Mouse (Mus musculus) stomach, embryonic 14.5 days (tissue): ENCODE data around the gene 5430403G16Rik. TPM values are rescaled to one million over a fixed set of nuclear protein-coding genes. Genes with fewer than 3 reads are reported as not detected.
A peak's percentile ranks its signal among the peaks of the same experiment; 100 is the strongest.
"Not testable (repeated sequence)": the region's sequence is repeated elsewhere in the genome, so short reads cannot be mapped to it uniquely, and the experiment has no call there.

ENCODE experiments used
- ATAC-seq: fragments of 200-750 bp; cut with Nextera tagmentation; 2 replicates; pipeline ENCODE4 v1.8.0; 2017; ENCODE audit warnings: low read depth, moderate TSS enrichment; ENCODE audit not compliant: insufficient number of reproducible peaks, insufficient read depth, low FRiP score
- H3K27ac ChIP-seq: fragments of 300-500 bp; sonication (generic); 2 replicates; pipeline ENCODE4 v1.5.1; 2014; ENCODE audit warnings: mild to moderate bottlenecking, low read length, moderate library complexity, mixed read lengths
- H3K27me3 ChIP-seq: fragments of 300-500 bp; sonication (generic); 2 replicates; pipeline ENCODE4 v1.6.1; 2014; ENCODE audit warnings: low read length, control low read depth, mixed read lengths; ENCODE audit not compliant: control insufficient read depth, insufficient read depth
- H3K36me3 ChIP-seq: fragments of 300-500 bp; sonication (generic); 2 replicates; pipeline ENCODE4 v1.6.1; 2014; ENCODE audit warnings: mild to moderate bottlenecking, control low read depth, low read length, moderate library complexity, mixed read lengths; ENCODE audit not compliant: control insufficient read depth, insufficient read depth
- H3K4me1 ChIP-seq: fragments of 300-500 bp; sonication (generic); 2 replicates; pipeline ENCODE4 v1.6.1; 2014; ENCODE audit warnings: low read length, control low read depth, mixed read lengths; ENCODE audit not compliant: control insufficient read depth, insufficient read depth
- H3K4me2 ChIP-seq: fragments of 300-500 bp; sonication (generic); replicated peaks from 2 replicates; pipeline ENCODE4 v1.6.1; 2014; ENCODE audit warnings: low read depth, low read length, control low read depth
- H3K4me3 ChIP-seq: fragments of 300-500 bp; sonication (generic); 2 replicates; pipeline ENCODE4 v1.5.1; 2014; ENCODE audit warnings: low read depth, low read length, control low read depth
- H3K9ac ChIP-seq: fragments of 300-500 bp; sonication (generic); replicated peaks from 2 replicates; pipeline ENCODE4 v1.6.1; 2014; ENCODE audit warnings: low read depth, mild to moderate bottlenecking, control low read depth, low read length, moderate library complexity, mixed read lengths
- H3K9me3 ChIP-seq: fragments of 300-500 bp; sonication (generic); 2 replicates; pipeline ENCODE4 v1.6.1; 2016; ENCODE audit warnings: low read depth, low read length, control low read depth; ENCODE audit not compliant: control insufficient read depth
- WGBS: fragments of 180-500 bp; shearing (Covaris S2); extraction: QIAGEN DNeasy Blood & Tissue Kit; methylation state at CpG from one replicate; pipeline ENCODE4 v1.1.7; 2014; 5-methylcytosine and 5-hydroxymethylcytosine counted together
- polyA plus RNA-seq: library from polyadenylated mRNA; unstranded; fragments of >200 nt; fragmentation: Nextera tagmentation; extraction: Ambion mirVana; gene quantifications from 2 replicates; pipeline ENCODE4 v1.2.1, GENCODE M21; 2014

Gene 5430403G16Rik
- 4.0 and 4.9 TPM in 2 replicates for polyA plus RNA-seq

DNA sequence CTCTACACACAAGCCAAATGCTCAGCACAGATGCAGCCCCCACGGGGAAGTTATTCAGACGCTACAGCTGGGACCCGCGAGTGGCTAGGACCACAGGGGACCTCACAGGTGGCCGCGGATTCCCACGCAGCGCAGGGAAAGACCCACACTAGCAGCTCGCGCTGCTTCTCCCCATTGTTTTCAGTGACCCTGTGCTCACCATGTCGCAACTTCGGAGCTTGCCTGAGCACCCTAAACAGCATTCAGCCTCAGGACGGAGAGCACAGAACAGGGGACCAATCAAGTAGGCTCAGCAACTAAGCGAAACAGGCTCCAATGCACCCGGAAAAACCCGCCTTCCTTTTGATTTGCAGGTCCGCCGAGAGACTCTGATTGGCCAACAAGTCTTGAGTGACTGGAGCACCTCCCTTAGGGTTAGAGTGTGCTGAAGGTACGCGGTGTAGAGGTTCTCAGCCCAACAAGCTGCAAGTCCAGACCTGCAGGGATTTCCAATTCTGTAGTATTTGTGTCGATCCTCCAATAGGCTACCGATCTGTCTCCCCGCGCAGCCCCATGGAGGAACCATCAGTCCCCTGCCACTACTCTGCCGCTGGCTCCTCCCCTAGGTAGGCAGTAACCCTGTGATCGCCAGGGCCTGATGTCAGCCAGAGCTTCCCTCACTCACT is at the start of gene 5430403G16Rik:
5430403G16Rik (minus strand) TSS at position 505 of the 665 bp plus-strand sequence.
- 0% methylated on average over 24 of the region's 26 CpGs for WGBS
- Histone ChIP-seq H3K27ac (0 out of 2 replicates have a peak within 1 kb of the TSS, but pooled peaks have one; percentile 58), H3K4me3 (peak within 1 kb of the TSS; percentile 55), H3K4me2 (peak within 1 kb of the TSS; percentile 49), H3K9ac (peak within 1 kb of the TSS; percentile 42; the same call in 1 of the 2 replicates)
- peak; percentile 100 for ATAC-seq
- not testable (repeated sequence) for H3K4me1 ChIP-seq, H3K27me3 ChIP-seq, H3K36me3 ChIP-seq, H3K9me3 ChIP-seq

DNA sequence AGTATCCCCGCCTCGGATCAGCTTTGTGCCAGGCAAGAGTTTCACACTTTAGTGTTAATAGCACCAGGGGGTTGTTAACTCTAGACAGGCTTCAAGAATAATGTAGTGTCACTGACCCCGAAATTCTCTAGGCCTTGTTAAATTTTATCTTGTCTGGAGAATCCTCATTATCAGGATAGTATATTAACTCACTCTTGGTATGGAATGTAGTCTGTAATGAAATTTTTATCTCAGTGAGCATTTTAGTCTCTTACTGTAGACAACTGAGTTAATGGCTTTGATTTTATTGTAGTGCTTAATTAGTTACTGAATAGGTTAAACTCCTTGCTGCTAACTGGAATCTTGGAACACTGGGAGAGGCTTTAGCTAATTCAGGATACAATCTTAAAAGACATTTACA is 26.5 kb upstream of the 5430403G16Rik start:
- not testable (repeated sequence) for H3K36me3 ChIP-seq, ATAC-seq, H3K27me3 ChIP-seq, H3K27ac ChIP-seq, H3K4me2 ChIP-seq, H3K4me3 ChIP-seq, H3K9ac ChIP-seq, H3K4me1 ChIP-seq, H3K9me3 ChIP-seq
- WGBS = 49% methylated on average over 3 of the region's 3 CpGs

DNA sequence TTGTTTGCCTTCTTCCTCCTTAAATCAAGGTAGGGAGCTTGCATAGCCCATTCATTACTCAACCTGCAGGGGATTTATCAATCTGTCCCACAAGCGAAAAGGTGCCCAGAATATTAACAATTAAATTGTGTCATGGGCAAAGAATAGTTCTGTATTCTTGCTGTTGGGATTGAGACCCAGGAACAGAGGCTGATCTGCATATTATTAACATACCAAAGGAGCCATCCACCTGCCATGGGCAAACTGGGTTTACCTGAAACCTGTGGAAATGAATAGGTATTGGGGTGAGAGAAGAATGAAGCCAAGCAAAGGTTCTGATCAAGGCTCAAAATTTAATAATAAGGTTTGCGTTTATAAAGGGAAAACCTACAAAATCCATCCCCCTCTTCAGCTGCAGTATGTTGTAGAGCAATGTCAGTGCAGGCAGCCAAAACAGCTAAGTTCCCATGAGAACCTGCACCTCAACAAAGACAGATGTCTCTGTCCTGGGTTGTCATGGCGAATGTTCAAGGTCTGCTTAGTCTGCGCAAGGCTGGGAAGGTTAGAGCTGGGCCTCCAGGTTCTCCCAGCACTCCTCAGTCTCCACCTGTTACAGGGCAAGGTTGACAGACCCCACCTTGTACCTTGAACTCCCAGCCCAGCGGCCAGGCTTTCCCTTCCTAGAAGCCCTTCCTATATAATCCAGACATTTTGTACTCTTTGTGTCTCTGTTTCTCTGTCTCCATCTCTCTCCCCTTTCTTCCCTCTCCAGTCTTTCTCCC is 544 bp upstream of the 5430403G16Rik start:
- not testable (repeated sequence) for ATAC-seq, H3K9me3 ChIP-seq, H3K36me3 ChIP-seq, H3K4me1 ChIP-seq, H3K27ac ChIP-seq, H3K9ac ChIP-seq, H3K27me3 ChIP-seq
- Histone ChIP-seq H3K4me2 (peak overlapping the region; percentile 49; the same call in 1 of the 2 replicates), H3K4me3 (peak overlapping the region; percentile 55)
- 51% methylated on average over 5 of the region's 5 CpGs for WGBS

DNA sequence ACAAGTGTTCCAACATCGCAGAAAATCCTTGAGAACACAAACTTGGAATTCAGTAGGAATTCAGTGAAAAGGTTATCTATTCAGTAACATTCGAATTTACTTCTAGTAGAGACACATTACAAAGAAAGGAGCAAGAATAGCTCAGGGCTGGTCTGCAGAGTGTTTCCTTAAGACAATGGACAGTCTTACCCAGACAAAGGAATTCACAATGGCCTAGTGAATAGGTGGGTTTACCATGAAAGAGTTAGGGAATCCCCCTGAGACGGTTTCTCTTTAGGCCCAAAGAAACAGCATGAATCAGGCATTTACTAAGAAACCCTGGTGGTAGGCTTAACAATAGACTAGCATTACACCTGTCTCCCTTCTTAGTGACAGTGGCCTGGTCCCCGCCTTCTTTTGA is 7.9 kb downstream of the 5430403G16Rik start:
- H3K4me3 ChIP-seq = no peak overlapping the region
- no peak for ATAC-seq
- no peaks in the 10 kb centered on the region for H3K27me3 ChIP-seq
- H3K4me2 ChIP-seq = no peak overlapping the region
- no peak overlapping the region for H3K9ac ChIP-seq
- no peaks in the 10 kb centered on the region for H3K9me3 ChIP-seq
- H3K27ac ChIP-seq = no peak overlapping the region
- H3K4me1 ChIP-seq = no peaks in the 10 kb centered on the region
- H3K36me3 ChIP-seq = no peaks in the 10 kb centered on the region
- WGBS = 73% methylated on average over 4 of the region's 4 CpGs

Other genes with a start within 250 kb of the 5430403G16Rik start
- 8.7 and 9.6 TPM in 2 replicates for gene Crlf2, start 132.0 kb downstream of the 5430403G16Rik start, polyA plus RNA-seq
- gene 4930522L14Rik, start 60.8 kb upstream of the 5430403G16Rik start, polyA plus RNA-seq = 11.9 and 14.0 TPM in 2 replicates
- gene Gm15446, start 232.4 kb upstream of the 5430403G16Rik start, polyA plus RNA-seq = 0.81 and 0.95 TPM in 2 replicates